Mouse (Mus musculus) bone marrow, adult 2 months (tissue): Measurements from ENCODE around the gene Gm45618.

Experiments
- CTCF ChIP-seq: fragments of 200-500 bp; IDR thresholded peaks from 2 replicates; pipeline ENCODE4 v1.5.1; 2011; ENCODE audit warnings: low read length, control low read depth; ENCODE audit not compliant: control insufficient read depth, insufficient read depth
- POLR2A ChIP-seq: fragments of 200-500 bp; IDR thresholded peaks from 2 replicates; pipeline ENCODE4 v1.6.1; 2011; ENCODE audit warnings: low read depth, mild to moderate bottlenecking, control low read depth, low read length, borderline replicate concordance; ENCODE audit not compliant: control insufficient read depth

- TF ChIP-seq POLR2A (no peak), CTCF (no peak)
Measured at GRCm38 (mm10) chr7:142082607-142083006, 37.9 kb downstream of the Gm45618 start.
